Mouse (Mus musculus) adrenal gland (tissue): ENCODE results near the gene Dpp6.

Source experiments
- intact Hi-C: fragments of 180-260 bp; cut with DNase I; formaldehyde crosslinking; loops from one replicate; pipeline ENCODE4 v1.15.1; 2025

The Dpp6 gene

GRCm38 (mm10) chr5:27724460-27724859, 907.5 kb downstream of the Dpp6 start:
- intact Hi-C loops = no loop called here

GRCm38 (mm10) chr5:27730666-27731065, 913.7 kb downstream of the Dpp6 start:
- intact Hi-C loops = no loop called here

- intact Hi-C loops = no loop called here
Observed at GRCm38 (mm10) chr5:27731392-27731791, 914.4 kb downstream of the Dpp6 start.

DNA sequence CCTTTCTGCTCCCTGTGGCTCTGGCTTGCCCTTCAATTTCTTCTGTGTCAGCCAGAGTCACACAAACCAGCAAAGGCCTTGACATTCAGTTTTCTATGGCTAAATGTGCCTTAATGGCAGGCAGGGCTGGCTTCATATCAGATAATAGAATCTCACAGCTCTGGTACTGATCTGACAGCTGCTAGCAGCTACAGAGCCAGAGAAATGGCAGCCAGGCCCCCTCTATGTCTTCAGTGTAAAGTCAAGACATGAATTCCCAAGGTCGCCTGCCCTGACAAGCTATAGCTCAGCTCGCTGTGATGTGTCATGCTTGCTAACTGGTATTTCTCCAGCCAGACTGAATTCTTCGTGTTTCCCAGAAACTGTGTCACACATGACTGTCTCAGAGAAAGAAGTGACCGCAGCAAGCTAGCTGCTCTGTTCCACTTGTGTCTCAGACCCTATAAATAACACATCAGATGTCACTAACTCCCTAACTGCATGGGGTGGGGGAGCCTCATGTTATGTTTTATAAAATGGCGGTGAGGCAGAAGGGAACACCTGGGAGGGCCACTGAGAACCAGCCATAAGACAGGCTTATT, 915.4 kb downstream of the Dpp6 start:
- intact Hi-C loops = no loop called here

DNA sequence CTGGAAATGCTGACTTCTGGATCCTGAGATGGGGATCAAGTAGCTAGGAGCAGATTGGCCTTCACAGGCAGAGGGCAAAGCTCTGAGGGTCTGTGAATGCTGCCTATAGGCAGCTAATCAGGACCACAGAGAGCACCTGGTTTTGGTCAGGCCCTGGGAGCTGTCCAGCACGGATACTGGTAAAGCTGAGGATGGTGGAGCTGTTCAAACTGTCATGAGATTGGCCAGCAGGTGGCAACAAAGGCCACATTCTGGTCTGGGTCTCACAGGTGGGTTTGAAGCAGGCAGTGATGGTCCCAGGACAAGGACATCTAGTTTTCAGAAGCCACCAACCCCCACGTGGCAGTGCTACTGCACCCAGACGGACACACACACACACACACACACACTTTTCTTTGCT, 920.2 kb downstream of the Dpp6 start:
- intact Hi-C loops = loop anchor here (5.0 kb wide), 1 partner anchor 55 kb away; no protein-coding TSS in a partner anchor

- intact Hi-C loops = loop anchor here (5.0 kb wide), 1 partner anchor 57 kb away; no protein-coding TSS in a partner anchor
Observed at GRCm38 (mm10) chr5:27739216-27739615, 922.2 kb downstream of the Dpp6 start.

- intact Hi-C loops = no loop called here
Observed at GRCm38 (mm10) chr5:27744944-27745343, 927.9 kb downstream of the Dpp6 start.

DNA sequence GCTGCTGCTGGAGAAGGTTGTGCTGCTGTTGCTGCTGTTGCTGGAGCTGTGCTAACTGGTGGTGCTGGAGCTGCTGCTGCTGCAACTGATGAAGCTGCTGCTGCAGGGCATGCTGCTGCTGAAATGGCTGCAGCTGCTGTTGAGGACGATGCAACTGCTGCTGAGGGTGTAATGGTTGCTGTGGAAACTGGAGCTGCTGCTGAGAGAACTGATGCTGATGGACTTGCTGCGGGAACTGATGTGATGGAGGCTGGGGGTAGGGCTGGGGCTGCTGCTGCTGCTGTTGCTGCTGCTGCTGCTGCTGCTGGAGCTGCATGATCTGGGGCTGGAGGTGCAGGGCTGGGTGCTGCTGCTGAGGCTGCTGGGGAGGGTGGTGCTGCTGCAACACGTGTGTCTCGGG, 948.8 kb downstream of the Dpp6 start:
- intact Hi-C loops = no loop called here

- intact Hi-C loops = no loop called here
Observed at GRCm38 (mm10) chr5:27767948-27768347, 950.9 kb downstream of the Dpp6 start.
